Mouse (Mus musculus): ENCODE results near the gene Vps37c.

- no peak for TF ChIP-seq POLR2A (IDR thresholded peaks at IDR 0.05; ENCODE audit: control insufficient read depth, low read depth, low read length)
- TF ChIP-seq CTCF (IDR thresholded peaks at IDR 0.05; ENCODE audit: control insufficient read depth, insufficient read depth, insufficient replicate concordance, low read depth, low read length) = no peak
Measured at GRCm38 (mm10) chr19:10708900-10709299, 20.4 kb downstream of the Vps37c start.
